Mouse (Mus musculus): ENCODE measurements around the gene Gnai2.

The Gnai2 gene

GRCm38 (mm10) chr9:107635279-107636028 lies at the start of gene Gnai2:
Gene Gnai2 (minus strand): TSS chr9:107635367.
- DNase-seq (ENCODE audit: low spot score in 2 of 2): peak; percentile 73 to 88

GRCm38 (mm10) chr9:107682405-107682804 lies 47.2 kb upstream of the Gnai2 start:
- no peak for DNase-seq (ENCODE audit: low spot score in 2 of 2)

- DNase-seq (ENCODE audit: low spot score in 2 of 2): no peak
Observed at GRCm38 (mm10) chr9:107679501-107679900, 44.3 kb upstream of the Gnai2 start, which contains the start of gene Gnat1. Gene Gnat1 (minus strand): TSS chr9:107679712.

DNA sequence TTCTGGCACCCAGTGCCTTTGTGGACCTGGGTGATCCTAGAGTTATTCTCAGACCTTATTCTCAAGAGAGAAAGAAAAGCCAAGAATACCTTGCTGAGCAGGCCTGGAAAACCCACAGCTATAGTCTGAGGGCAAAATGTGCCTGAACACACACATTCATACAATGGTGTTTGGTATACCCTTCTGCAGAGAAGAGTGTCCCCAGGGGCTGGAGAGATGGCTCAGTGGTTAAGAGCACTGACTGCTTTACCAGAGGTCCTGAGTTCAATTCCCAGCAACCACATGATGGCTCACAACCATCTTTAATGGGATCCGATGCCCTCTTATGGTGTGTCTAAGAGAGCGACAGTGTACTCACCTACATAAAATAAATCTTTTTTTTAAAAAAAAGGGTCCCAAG lies 43.7 kb upstream of the Gnai2 start:
- DNase-seq (ENCODE audit: low spot score in 2 of 2): no peak

DNA sequence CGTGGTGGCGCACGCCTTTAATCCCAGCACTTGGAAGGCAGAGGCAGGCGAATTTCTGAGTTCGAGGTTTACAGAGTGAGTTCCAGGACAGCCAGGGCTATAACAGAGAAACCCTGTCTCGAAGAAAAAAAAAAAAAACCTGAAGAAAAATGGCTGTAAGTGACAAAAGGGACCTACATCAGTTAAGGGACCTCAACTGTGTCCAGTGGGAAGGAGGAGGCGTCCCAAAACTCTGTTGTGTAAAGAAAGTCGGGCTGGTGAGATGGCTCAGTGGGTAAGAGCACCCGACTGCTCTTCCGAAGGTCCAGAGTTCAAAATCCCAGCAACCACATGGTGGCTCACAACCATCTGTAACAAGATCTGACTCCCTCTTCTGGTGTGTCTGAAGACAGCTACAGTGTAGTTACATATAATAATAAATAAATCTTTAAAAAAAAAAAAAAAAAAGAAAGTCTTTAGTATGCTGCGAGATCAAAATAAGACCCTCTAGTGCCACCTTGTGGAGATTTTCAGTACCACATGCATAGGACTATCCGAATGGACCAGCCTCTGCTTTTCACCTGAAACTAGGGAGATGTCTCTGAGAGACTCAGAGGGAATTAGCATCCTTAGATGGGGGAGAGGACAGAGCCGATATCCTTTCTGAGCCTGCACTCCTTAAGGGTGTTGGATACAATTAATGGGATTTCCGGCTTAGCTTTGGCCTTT lies 42.8 kb upstream of the Gnai2 start:
- peak; percentile 60 to 82 for DNase-seq (ENCODE audit: low spot score in 2 of 2)

DNA sequence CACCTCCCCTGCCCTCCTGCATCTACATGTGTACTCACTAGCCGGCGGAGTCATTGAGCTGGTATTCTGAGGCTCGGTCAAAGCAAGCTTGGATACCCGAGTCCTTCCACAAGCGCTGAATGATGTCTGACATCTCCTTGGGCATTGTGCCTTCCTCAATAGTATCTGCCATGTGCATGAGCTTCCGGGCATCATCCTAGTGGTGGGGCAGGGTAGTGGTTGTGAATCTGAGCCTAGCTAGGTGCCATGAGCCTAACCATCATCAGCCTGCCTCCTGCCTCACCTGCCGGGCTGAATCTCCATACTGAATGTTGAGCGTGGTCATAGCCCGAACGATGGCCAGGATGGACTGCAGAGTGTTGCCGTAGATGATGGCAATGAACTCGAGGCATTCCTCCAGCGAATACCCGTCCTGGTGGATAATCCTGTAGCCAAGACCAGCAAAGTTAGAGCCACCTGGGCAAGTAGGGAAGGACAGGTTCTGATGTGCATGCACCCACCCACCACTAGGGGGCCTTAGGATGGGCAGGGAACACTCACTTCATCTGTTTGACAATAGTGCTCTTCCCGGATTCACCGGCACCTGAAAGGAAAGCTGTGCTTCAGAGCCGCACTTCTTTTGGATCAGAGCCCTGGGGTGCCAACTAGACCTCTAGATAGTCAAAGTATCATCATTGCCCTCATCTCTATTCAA lies 42.1 kb upstream of the Gnai2 start:
- peak in 1 of 2 experiments; percentile 34 for DNase-seq (ENCODE audit: low spot score in 2 of 2)

- no peak for DNase-seq (ENCODE audit: low spot score in 2 of 2)
Observed at GRCm38 (mm10) chr9:107676302-107676701, 41.1 kb upstream of the Gnai2 start.

DNA sequence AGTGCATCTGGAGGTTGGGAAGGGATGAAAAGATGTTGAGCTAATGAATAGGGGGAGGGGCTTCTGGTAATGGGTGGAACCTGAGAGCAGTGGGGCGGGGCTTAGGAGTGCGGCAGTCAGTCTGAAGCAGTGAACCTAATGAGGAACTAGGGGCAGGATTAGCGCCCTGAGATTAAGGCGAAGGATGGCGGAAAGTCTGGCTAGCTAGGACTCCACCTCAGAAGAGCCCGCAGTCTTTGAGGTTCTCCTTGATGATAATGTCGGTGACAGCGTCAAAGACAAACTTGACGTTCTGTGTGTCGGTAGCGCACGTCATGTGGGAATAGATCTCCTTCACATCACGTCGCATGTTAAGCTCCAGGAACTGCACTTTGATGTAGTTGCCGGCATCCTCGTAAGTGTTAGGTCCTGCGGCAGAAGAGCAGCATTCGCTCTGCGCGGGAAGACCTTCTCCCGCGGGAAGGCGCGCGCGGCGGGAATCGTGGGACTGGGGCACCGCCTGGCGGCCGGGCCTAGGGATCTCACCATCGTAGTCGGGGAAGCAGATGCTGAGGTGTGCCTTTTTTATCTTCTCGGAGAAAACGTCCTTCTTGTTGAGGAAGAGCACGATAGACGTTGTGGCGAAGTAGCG lies 40.6 kb upstream of the Gnai2 start:
- peak; percentile 65 to 82 for DNase-seq (ENCODE audit: low spot score in 2 of 2)

DNA sequence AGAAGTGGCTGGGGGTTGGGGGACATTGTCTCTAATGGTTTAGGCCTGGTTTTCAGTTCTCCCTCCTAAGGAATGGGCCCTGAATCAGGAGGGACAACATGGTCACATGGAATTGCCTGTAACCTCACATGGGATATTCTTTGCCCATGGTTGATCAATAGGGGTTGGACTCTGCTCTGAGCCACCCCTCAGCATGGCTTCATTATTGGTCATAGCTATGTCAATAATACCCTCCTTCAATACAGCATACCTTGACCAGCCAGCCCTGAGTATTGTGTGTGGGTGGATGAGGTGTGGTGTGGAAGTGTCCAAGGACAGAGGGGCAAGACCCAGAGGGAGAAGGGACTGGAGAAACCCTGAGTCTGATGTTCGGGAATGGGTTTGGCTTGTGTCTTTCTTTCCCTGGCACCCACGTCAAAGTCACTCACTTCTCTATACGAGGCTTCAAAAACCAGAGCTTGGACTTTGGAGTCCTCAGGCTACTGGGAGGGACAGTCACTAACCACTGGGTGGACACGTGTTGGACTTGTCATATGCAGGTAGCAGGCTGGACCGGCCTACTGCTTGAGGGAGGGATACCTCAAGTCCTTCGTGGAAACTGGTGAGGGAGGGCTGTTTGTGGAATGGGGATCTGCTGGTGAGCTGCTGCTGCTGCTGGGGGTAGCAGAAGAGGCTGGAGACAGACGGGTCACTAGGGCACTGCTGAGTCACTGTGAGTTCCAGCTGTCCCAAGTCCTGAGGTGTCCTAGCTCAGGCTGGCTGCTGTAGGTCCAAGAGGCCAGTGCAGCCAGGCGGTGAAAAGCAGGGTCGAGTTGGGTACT lies 39.7 kb upstream of the Gnai2 start:
- DNase-seq (ENCODE audit: low spot score in 2 of 2): no peak

- DNase-seq (ENCODE audit: low spot score in 2 of 2): no peak
Observed at GRCm38 (mm10) chr9:107670259-107670658, 35.1 kb upstream of the Gnai2 start.

DNA sequence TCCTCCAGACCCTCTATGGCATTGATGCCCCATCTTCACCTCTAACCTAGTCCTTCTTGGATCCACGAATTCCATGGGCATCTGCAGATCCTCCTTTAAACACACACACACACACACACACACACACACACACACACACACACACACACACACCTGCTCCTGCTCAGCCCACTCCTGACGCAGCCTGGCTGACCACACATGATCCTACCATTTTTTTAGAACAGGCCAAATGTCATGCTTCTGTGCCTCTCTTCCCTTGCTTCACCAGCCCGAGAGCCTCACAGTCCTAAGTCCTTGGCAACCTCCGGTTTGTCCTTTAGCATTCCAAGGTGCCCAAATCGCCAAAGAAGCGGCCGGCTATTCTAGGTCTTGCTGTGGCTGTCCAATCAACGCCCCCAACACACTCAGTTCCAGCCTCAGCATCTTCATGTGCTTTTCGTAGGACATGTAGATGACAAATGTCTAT lies 34.3 kb upstream of the Gnai2 start, which contains the start of gene Slc38a3:
Gene Slc38a3, minus strand, starts transcription at position 51 of the 466 bp plus-strand sequence.
- no peak for DNase-seq (ENCODE audit: low spot score in 2 of 2)

DNA sequence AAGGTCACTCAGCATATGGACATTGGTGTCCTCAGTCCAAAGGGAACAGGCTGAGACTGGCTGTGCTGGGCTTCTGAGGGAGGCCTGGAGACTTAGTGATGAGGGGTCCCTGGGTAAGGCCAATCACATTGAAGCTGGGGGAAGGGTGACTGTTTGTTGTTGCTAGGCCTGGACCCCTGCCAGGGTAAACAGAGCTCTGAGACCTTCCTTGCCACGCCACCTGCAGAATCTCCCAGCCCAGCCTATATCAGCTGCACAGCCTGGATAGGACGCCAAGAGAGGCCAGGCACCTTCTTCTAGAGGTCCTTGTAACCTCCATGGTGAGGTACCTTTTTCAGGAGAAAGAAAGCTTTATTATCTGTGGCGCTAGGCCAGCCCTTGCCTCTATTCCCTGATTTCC lies 33.7 kb upstream of the Gnai2 start:
- DNase-seq (ENCODE audit: low spot score in 2 of 2): no peak

GRCm38 (mm10) chr9:107668011-107668410 lies 32.8 kb upstream of the Gnai2 start:
- DNase-seq (ENCODE audit: low spot score in 2 of 2): no peak

DNA sequence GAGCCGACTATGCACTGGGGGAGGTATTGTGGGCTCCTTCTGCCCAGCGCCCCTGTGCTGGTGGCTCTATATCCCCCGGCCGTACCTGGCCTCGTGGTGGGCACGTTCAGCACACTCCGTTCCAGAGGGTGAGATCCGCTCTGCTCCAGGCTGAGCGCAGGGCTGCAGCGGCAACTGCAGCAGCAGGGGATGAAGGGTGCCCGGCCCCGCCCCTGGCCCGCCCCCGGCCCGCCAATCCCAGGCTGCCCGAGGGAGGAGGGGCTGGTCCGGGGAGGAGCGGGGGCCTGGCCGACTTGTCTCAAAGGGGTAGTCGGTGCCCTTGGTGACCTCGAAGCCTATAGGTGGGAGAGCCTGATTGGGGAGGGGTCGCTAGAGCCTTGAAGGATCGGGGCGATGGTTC lies 32.1 kb upstream of the Gnai2 start:
- DNase-seq (ENCODE audit: low spot score in 2 of 2): peak in 1 of 2 experiments; percentile 52

- DNase-seq (ENCODE audit: low spot score in 2 of 2): no peak
Observed at GRCm38 (mm10) chr9:107666751-107667205, 31.6 kb upstream of the Gnai2 start.

DNA sequence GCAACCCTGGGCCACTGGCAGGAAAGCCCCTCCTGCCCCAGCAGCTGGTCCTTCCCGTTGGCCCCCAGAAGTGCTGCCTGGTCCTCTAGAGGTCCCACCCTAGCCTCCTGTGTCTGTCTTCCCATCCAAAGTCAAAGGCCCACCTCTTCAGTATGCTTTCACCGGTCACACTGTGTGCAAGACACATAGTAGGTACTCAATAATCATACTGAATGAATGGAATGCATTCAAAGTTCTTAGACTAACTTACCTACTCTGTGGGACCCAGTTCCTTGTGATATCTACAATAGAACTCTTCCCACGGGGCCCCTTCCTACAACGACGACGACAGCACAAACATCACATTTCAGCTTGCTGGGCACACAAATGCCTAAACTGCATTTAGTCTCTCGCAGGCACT lies 30.1 kb upstream of the Gnai2 start:
- DNase-seq (ENCODE audit: low spot score in 2 of 2): no peak

GRCm38 (mm10) chr9:107663525-107663924 lies 28.4 kb upstream of the Gnai2 start:
- DNase-seq (ENCODE audit: low spot score in 2 of 2): no peak

- no peak for DNase-seq (ENCODE audit: low spot score in 2 of 2)
Observed at GRCm38 (mm10) chr9:107662342-107662741, 27.2 kb upstream of the Gnai2 start.

DNA sequence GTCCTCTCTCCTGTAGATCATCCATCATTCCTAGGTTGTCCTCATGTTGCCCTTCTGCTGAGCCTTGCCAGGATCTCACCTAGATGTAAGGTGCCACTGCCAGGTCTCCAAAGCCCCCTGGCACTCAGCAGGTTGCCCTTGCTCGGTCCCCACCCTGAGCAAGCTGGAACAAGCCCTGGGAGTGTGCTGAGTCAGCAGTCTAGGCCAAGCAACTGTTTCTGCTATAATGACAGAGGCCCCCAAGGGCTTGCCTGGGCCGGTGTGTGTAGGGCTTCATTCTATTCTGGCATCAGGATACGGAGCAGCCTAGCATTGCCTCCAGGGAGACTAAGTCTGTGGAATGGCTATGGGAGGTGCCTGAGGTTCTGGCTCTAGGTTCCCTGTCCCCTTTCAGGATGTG lies 25.6 kb upstream of the Gnai2 start:
- no peak for DNase-seq (ENCODE audit: low spot score in 2 of 2)

DNA sequence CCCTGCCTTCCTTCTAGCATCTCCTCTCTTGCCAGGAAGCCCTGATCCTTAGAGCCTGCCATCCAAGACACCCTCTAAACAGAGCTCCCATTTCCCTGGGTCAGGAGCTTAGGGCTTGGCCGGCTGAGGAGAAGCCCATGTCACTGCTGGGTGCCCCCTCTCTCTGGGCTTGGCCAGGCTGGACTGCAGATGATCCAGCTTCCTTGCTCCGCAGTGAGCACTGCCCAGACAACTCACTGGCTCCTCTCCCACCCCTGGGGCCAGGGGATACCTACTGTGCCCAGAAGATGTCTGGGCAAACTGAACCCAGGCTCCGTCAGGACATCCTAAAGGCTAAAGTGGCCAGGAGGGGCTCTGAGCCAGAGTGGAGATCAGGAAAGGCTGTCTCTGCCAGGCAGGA lies 24.8 kb upstream of the Gnai2 start:
- DNase-seq (ENCODE audit: low spot score in 2 of 2): no peak

DNA sequence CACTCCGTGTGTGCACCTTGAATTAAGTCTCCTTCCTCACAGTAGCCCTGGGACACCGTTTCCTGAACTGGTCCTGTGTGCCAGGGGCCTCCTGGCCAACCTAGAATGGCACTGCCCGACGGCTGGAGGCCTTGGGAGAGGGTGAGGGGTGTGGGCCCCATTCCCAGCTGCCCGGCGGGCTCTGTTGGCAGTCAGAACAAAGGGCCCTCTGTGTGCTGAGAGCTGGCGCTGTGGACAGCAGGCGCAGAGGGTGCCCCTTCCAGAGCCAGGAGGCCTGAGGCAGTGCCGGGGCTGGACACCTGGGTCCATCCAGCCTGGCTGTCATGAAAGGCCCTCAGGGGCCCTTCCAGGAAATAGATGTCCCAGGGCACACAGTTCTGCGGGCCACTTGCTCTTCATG lies 24.4 kb upstream of the Gnai2 start:
- DNase-seq (ENCODE audit: low spot score in 2 of 2): peak in 1 of 2 experiments; percentile 66

Measured in cerebellum, postnatal 4 days (tissue).